Mouse (Mus musculus): Measurements from ENCODE around the gene Nkain4. TPM values are rescaled to one million over a fixed set of nuclear protein-coding genes. Genes with fewer than 3 reads are reported as not detected.

The Nkain4 gene
- polyA plus RNA-seq, 1 experiment from 2014 or later = 1.6 TPM

DNA sequence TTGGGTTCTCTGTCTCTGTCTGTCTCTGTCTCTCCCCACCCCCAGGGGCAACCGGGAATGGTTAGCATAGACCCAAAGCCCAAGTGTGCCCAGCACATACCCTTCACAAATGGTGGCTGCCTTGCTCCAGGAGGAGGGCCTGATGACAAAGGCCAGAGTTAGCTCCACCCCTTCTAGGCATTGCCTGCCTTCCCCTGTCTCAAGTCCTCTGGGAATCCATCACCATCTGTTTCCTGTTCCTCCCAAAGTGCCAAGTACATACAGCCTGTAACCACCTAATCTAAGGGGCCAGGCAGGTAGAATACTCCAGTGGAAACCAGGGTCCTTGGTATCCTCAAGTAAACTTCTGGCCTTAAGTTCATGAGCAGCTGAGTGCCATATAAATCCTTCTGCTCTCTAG, 22.1 kb downstream of the Nkain4 start:
- H3K9ac ChIP-seq (replicated peaks) = no peak overlapping the region
- H3K36me3 ChIP-seq (replicated peaks; ENCODE audit: insufficient read depth, low read length) = no peaks in the 10 kb centered on the region
- no peak overlapping the region for H3K4me2 ChIP-seq (ENCODE audit: low read depth, low read length)
- no peaks in the 10 kb centered on the region for H3K4me1 ChIP-seq (ENCODE audit: insufficient read depth)
- TF ChIP-seq EP300 (IDR thresholded peaks at IDR 0.05; ENCODE audit: low read depth) (no peak), CTCF (IDR thresholded peaks at IDR 0.05; ENCODE audit: low read depth) (no peak)
- 52% methylated on average over 1 of the region's 1 CpGs for WGBS (ENCODE audit: insufficient replicate concordance)
- H3K27me3 ChIP-seq (ENCODE audit: insufficient read depth, low read length) = 0 out of 2 replicates have a peak, but pooled peaks cover 3% of the 10 kb centered on the region
- H3K4me3 ChIP-seq (ENCODE audit: low read depth, low read length) = no peak overlapping the region
- no peaks in the 10 kb centered on the region for H3K9me3 ChIP-seq (ENCODE audit: low read length)
- H3K27ac ChIP-seq (ENCODE audit: low read depth) = no peak overlapping the region
- DNase-seq (no peak), ATAC-seq (no peak)

- H3K9ac ChIP-seq (replicated peaks) = no peak within 1 kb of the TSS
- H3K9me3 ChIP-seq (ENCODE audit: low read length) = no peaks in the 10 kb centered on the region
- WGBS (ENCODE audit: insufficient replicate concordance) = 57% methylated on average over 4 of the region's 4 CpGs
- H3K4me1 ChIP-seq (ENCODE audit: insufficient read depth) = no peaks in the 10 kb centered on the region
- no peak within 1 kb of the TSS for H3K4me3 ChIP-seq (ENCODE audit: low read depth, low read length)
- no peak within 1 kb of the TSS for H3K4me2 ChIP-seq (ENCODE audit: low read depth, low read length)
- TF ChIP-seq EP300 (IDR thresholded peaks at IDR 0.05; ENCODE audit: low read depth) = no peak
- TF ChIP-seq CTCF (IDR thresholded peaks at IDR 0.05; ENCODE audit: low read depth) = no peak
- no peak for ATAC-seq
- H3K36me3 ChIP-seq (replicated peaks; ENCODE audit: insufficient read depth, low read length) = no peaks in the 10 kb centered on the region
- no peak for DNase-seq
- H3K27ac ChIP-seq (ENCODE audit: low read depth) = no peak within 1 kb of the TSS
- H3K27me3 ChIP-seq (ENCODE audit: insufficient read depth, low read length) = no peaks in the 10 kb centered on the region
Observed at GRCm38 (mm10) chr2:180928723-180929122, 25.8 kb downstream of the Nkain4 start, which contains the start of gene Birc7. Gene Birc7, plus strand, starts transcription at chr2:180929023.

GRCm38 (mm10) chr2:180925176-180925575, 29.3 kb downstream of the Nkain4 start:
- DNase-seq (peak; percentile 81), ATAC-seq (no peak)
- peak; percentile 95 for TF ChIP-seq CTCF (IDR thresholded peaks at IDR 0.05; ENCODE audit: low read depth)
- no peak for TF ChIP-seq EP300 (IDR thresholded peaks at IDR 0.05; ENCODE audit: low read depth)
- no peaks in the 10 kb centered on the region for H3K27me3 ChIP-seq (ENCODE audit: insufficient read depth, low read length)
- H3K4me1 ChIP-seq (ENCODE audit: insufficient read depth) = peaks cover 5% of the 10 kb centered on the region
- WGBS (ENCODE audit: insufficient replicate concordance) = 4% methylated on average over 4 of the region's 4 CpGs
- H3K36me3 ChIP-seq (replicated peaks; ENCODE audit: insufficient read depth, low read length) = no peaks in the 10 kb centered on the region
- H3K9me3 ChIP-seq (ENCODE audit: low read length) = no peaks in the 10 kb centered on the region
- H3K27ac ChIP-seq (ENCODE audit: low read depth) = no peak overlapping the region
- H3K4me3 ChIP-seq (ENCODE audit: low read depth, low read length) = no peak overlapping the region
- no peak overlapping the region for H3K9ac ChIP-seq (replicated peaks)
- H3K4me2 ChIP-seq (ENCODE audit: low read depth, low read length) = no peak overlapping the region

- Histone ChIP-seq H3K4me1 (ENCODE audit: insufficient read depth) (peaks cover 14% of the 10 kb centered on the region), H3K36me3 (replicated peaks; ENCODE audit: insufficient read depth, low read length) (peaks cover 11% of the 10 kb centered on the region), H3K9me3 (ENCODE audit: low read length) (no peaks in the 10 kb centered on the region), H3K4me2 (ENCODE audit: low read depth, low read length) (no peak overlapping the region), H3K27me3 (ENCODE audit: insufficient read depth, low read length) (no peaks in the 10 kb centered on the region), H3K27ac (ENCODE audit: low read depth) (no peak overlapping the region), H3K4me3 (ENCODE audit: low read depth, low read length) (no peak overlapping the region), H3K9ac (replicated peaks) (no peak overlapping the region)
- ATAC-seq (no peak), DNase-seq (no peak)
- no peak for TF ChIP-seq EP300 (IDR thresholded peaks at IDR 0.05; ENCODE audit: low read depth)
- TF ChIP-seq CTCF (IDR thresholded peaks at IDR 0.05; ENCODE audit: low read depth) = no peak
- WGBS (ENCODE audit: insufficient replicate concordance) = 74% methylated on average over 6 of the region's 6 CpGs
Observed at GRCm38 (mm10) chr2:180922739-180923138, 31.8 kb downstream of the Nkain4 start.

- TF ChIP-seq EP300 (IDR thresholded peaks at IDR 0.05; ENCODE audit: low read depth) (no peak), CTCF (IDR thresholded peaks at IDR 0.05; ENCODE audit: low read depth) (no peak)
- WGBS (ENCODE audit: insufficient replicate concordance) = 1% methylated on average over 54 of the region's 56 CpGs
- Histone ChIP-seq H3K9me3 (ENCODE audit: low read length) (no peaks in the 10 kb centered on the region), H3K9ac (replicated peaks) (peak within 1 kb of the TSS; percentile 99), H3K36me3 (replicated peaks; ENCODE audit: insufficient read depth, low read length) (peaks cover 24% of the 10 kb centered on the region), H3K4me1 (ENCODE audit: insufficient read depth) (peaks cover 17% of the 10 kb centered on the region), H3K27ac (ENCODE audit: low read depth) (peak within 1 kb of the TSS; percentile 91), H3K27me3 (ENCODE audit: insufficient read depth, low read length) (no peaks in the 10 kb centered on the region), H3K4me2 (ENCODE audit: low read depth, low read length) (peak within 1 kb of the TSS; percentile 82), H3K4me3 (ENCODE audit: low read depth, low read length) (peak within 1 kb of the TSS; percentile 98)
- peak; percentile 99 for DNase-seq
- peak; percentile 97 for ATAC-seq
Observed at GRCm38 (mm10) chr2:180920810-180921400, 33.6 kb downstream of the Nkain4 start, which contains the start of gene Ythdf1. Gene Ythdf1, minus strand, starts transcription at chr2:180920949.

GRCm38 (mm10) chr2:180919913-180920809, 34.3 kb downstream of the Nkain4 start:
- TF ChIP-seq CTCF (IDR thresholded peaks at IDR 0.05; ENCODE audit: low read depth) = no peak
- no peak for TF ChIP-seq EP300 (IDR thresholded peaks at IDR 0.05; ENCODE audit: low read depth)

More at GRCm38 (mm10) chr2:180919913-180920809, 34.3 kb downstream of the Nkain4 start:
- under 1% methylated on average over 58 of the region's 61 CpGs for whole genome bisulfite sequencing (ENCODE audit: insufficient replicate concordance)
- H3K4me1 ChIP-seq (ENCODE audit: insufficient read depth) = peaks cover 22% of the 10 kb centered on the region
- H3K4me3 ChIP-seq (ENCODE audit: low read depth, low read length) = peak overlapping the region; percentile 98
- H3K27me3 ChIP-seq (ENCODE audit: insufficient read depth, low read length) = no peaks in the 10 kb centered on the region
- ATAC-seq (peak; percentile 43), DNase-seq (peak; percentile 59)
- peak overlapping the region; percentile 99 for H3K9ac ChIP-seq (replicated peaks)
- peaks cover 29% of the 10 kb centered on the region for H3K36me3 ChIP-seq (replicated peaks; ENCODE audit: insufficient read depth, low read length)
- peak overlapping the region; percentile 91 for H3K27ac ChIP-seq (ENCODE audit: low read depth)
- H3K4me2 ChIP-seq (ENCODE audit: low read depth, low read length) = peak overlapping the region; percentile 82
- H3K9me3 ChIP-seq (ENCODE audit: low read length) = no peaks in the 10 kb centered on the region
